Mouse (Mus musculus): ENCODE data around the gene Anks1. TPM values are rescaled to one million over a fixed set of nuclear protein-coding genes. Genes with fewer than 3 reads are reported as not detected.

Gene Anks1
- polyA plus RNA-seq (2012; rRNA removed) = 74.2 and 74.9 TPM in 2 replicates

GRCm38 (mm10) chr17:27908888-27909621, at the start of gene Anks1:
Gene Anks1 (plus strand): TSS chr17:27909306.
- peak within 1 kb of the TSS; percentile 79 for H3K4me3 ChIP-seq (replicated peaks; ENCODE audit: insufficient read depth, low read depth, low read length)
- H3K27ac ChIP-seq (ENCODE audit: insufficient read depth, low read length) = peak within 1 kb of the TSS; percentile 51
- H3K27me3 ChIP-seq (ENCODE audit: control insufficient read depth, insufficient read depth, low read length) = no peaks in the 10 kb centered on the region
- DNase-seq = peak; percentile 89 to 91
- H3K4me1 ChIP-seq (ENCODE audit: control insufficient read depth, insufficient read depth, low read length) = no peaks in the 10 kb centered on the region; the same call in 1 of the 2 replicates
- WGBS = under 1% methylated on average over 74 of the region's 78 CpGs
- peak; percentile 40; the same call in 1 of the 2 replicates for TF ChIP-seq POLR2A (IDR thresholded peaks at IDR 0.05; ENCODE audit: borderline replicate concordance, insufficient read depth, low read length)
- peak; percentile 27; the same call in 1 of the 2 replicates for TF ChIP-seq CTCF (IDR thresholded peaks at IDR 0.05; ENCODE audit: borderline replicate concordance, insufficient read depth, low read depth, low read length)

- 74% methylated on average over 2 of the region's 2 CpGs for WGBS
Measured at GRCm38 (mm10) chr17:27865461-27865860, 43.6 kb upstream of the Anks1 start.

GRCm38 (mm10) chr17:27866737-27867136, 42.4 kb upstream of the Anks1 start:
- Histone ChIP-seq H3K27me3 (ENCODE audit: control insufficient read depth, insufficient read depth, low read length) (no peaks in the 10 kb centered on the region), H3K4me3 (replicated peaks; ENCODE audit: insufficient read depth, low read depth, low read length) (no peak overlapping the region), H3K27ac (ENCODE audit: insufficient read depth, low read length) (no peak overlapping the region), H3K4me1 (ENCODE audit: control insufficient read depth, insufficient read depth, low read length) (peaks cover 7% of the 10 kb centered on the region)
- 90% methylated on average over 4 of the region's 4 CpGs for WGBS
- no peak for TF ChIP-seq CTCF (IDR thresholded peaks at IDR 0.05; ENCODE audit: borderline replicate concordance, insufficient read depth, low read depth, low read length)
- no peak for DNase-seq

More at GRCm38 (mm10) chr17:27865461-27865860, 43.6 kb upstream of the Anks1 start:
- TF ChIP-seq POLR2A (IDR thresholded peaks at IDR 0.05; ENCODE audit: borderline replicate concordance, insufficient read depth, low read length) (no peak), CTCF (IDR thresholded peaks at IDR 0.05; ENCODE audit: borderline replicate concordance, insufficient read depth, low read depth, low read length) (no peak)
- Histone ChIP-seq H3K27ac (ENCODE audit: insufficient read depth, low read length) (no peak overlapping the region), H3K4me1 (ENCODE audit: control insufficient read depth, insufficient read depth, low read length) (peaks cover 7% of the 10 kb centered on the region), H3K27me3 (ENCODE audit: control insufficient read depth, insufficient read depth, low read length) (no peaks in the 10 kb centered on the region), H3K4me3 (replicated peaks; ENCODE audit: insufficient read depth, low read depth, low read length) (no peak overlapping the region)
- no peak for DNase-seq

- no peak for TF ChIP-seq POLR2A (IDR thresholded peaks at IDR 0.05; ENCODE audit: borderline replicate concordance, insufficient read depth, low read length)
- TF ChIP-seq CTCF (IDR thresholded peaks at IDR 0.05; ENCODE audit: borderline replicate concordance, insufficient read depth, low read depth, low read length) = no peak
- Histone ChIP-seq H3K4me3 (replicated peaks; ENCODE audit: insufficient read depth, low read depth, low read length) (no peak overlapping the region), H3K27me3 (ENCODE audit: control insufficient read depth, insufficient read depth, low read length) (no peaks in the 10 kb centered on the region), H3K27ac (ENCODE audit: insufficient read depth, low read length) (peak overlapping the region; percentile 89), H3K4me1 (ENCODE audit: control insufficient read depth, insufficient read depth, low read length) (peaks cover 12% of the 10 kb centered on the region)
- 15% methylated on average over 3 of the region's 3 CpGs for whole genome bisulfite sequencing
- peak; percentile 58 to 89 for DNase-seq
Measured at GRCm38 (mm10) chr17:27871851-27872250, 37.3 kb upstream of the Anks1 start.

- H3K27ac ChIP-seq (ENCODE audit: insufficient read depth, low read length) = no peak overlapping the region
- H3K4me3 ChIP-seq (replicated peaks; ENCODE audit: insufficient read depth, low read depth, low read length) = no peak overlapping the region
- no peaks in the 10 kb centered on the region for H3K27me3 ChIP-seq (ENCODE audit: control insufficient read depth, insufficient read depth, low read length)
- no peak for DNase-seq
- H3K4me1 ChIP-seq (ENCODE audit: control insufficient read depth, insufficient read depth, low read length) = peaks cover 12% of the 10 kb centered on the region
- no peak for TF ChIP-seq CTCF (IDR thresholded peaks at IDR 0.05; ENCODE audit: borderline replicate concordance, insufficient read depth, low read depth, low read length)
- no peak for TF ChIP-seq POLR2A (IDR thresholded peaks at IDR 0.05; ENCODE audit: borderline replicate concordance, insufficient read depth, low read length)
- 78% methylated on average over 3 of the region's 3 CpGs for WGBS
Measured at GRCm38 (mm10) chr17:27873583-27873982, 35.5 kb upstream of the Anks1 start.

GRCm38 (mm10) chr17:27874510-27874909, 34.6 kb upstream of the Anks1 start:
- no peak for TF ChIP-seq POLR2A (IDR thresholded peaks at IDR 0.05; ENCODE audit: borderline replicate concordance, insufficient read depth, low read length)
- no peak for TF ChIP-seq CTCF (IDR thresholded peaks at IDR 0.05; ENCODE audit: borderline replicate concordance, insufficient read depth, low read depth, low read length)
- no peaks in the 10 kb centered on the region for H3K27me3 ChIP-seq (ENCODE audit: control insufficient read depth, insufficient read depth, low read length)
- no peak for DNase-seq
- no peak overlapping the region for H3K27ac ChIP-seq (ENCODE audit: insufficient read depth, low read length)
- no peak overlapping the region for H3K4me3 ChIP-seq (replicated peaks; ENCODE audit: insufficient read depth, low read depth, low read length)
- 66% methylated on average over 5 of the region's 5 CpGs for WGBS
- peaks cover 12% of the 10 kb centered on the region for H3K4me1 ChIP-seq (ENCODE audit: control insufficient read depth, insufficient read depth, low read length)

GRCm38 (mm10) chr17:27881518-27881917, 27.6 kb upstream of the Anks1 start:
- Histone ChIP-seq H3K4me1 (ENCODE audit: control insufficient read depth, insufficient read depth, low read length) (no peaks in the 10 kb centered on the region), H3K4me3 (replicated peaks; ENCODE audit: insufficient read depth, low read depth, low read length) (no peak overlapping the region), H3K27ac (ENCODE audit: insufficient read depth, low read length) (no peak overlapping the region), H3K27me3 (ENCODE audit: control insufficient read depth, insufficient read depth, low read length) (no peaks in the 10 kb centered on the region)
- WGBS = 51% methylated on average over 11 of the region's 11 CpGs
- TF ChIP-seq CTCF (IDR thresholded peaks at IDR 0.05; ENCODE audit: borderline replicate concordance, insufficient read depth, low read depth, low read length) = peak; percentile 43; the same call in 1 of the 2 replicates
- TF ChIP-seq POLR2A (IDR thresholded peaks at IDR 0.05; ENCODE audit: borderline replicate concordance, insufficient read depth, low read length) = no peak
- DNase-seq = no peak

GRCm38 (mm10) chr17:27883129-27883528, 26.0 kb upstream of the Anks1 start:
- H3K4me3 ChIP-seq (replicated peaks; ENCODE audit: insufficient read depth, low read depth, low read length) = no peak overlapping the region
- 91% methylated on average over 8 of the region's 8 CpGs for WGBS
- DNase-seq = no peak
- no peak overlapping the region for H3K27ac ChIP-seq (ENCODE audit: insufficient read depth, low read length)
- H3K4me1 ChIP-seq (ENCODE audit: control insufficient read depth, insufficient read depth, low read length) = no peaks in the 10 kb centered on the region
- H3K27me3 ChIP-seq (ENCODE audit: control insufficient read depth, insufficient read depth, low read length) = no peaks in the 10 kb centered on the region
- TF ChIP-seq POLR2A (IDR thresholded peaks at IDR 0.05; ENCODE audit: borderline replicate concordance, insufficient read depth, low read length) (no peak), CTCF (IDR thresholded peaks at IDR 0.05; ENCODE audit: borderline replicate concordance, insufficient read depth, low read depth, low read length) (no peak)
